Comparison of ENCODE assay signal across 20 mouse cellular contexts in the genomic region with DNA sequence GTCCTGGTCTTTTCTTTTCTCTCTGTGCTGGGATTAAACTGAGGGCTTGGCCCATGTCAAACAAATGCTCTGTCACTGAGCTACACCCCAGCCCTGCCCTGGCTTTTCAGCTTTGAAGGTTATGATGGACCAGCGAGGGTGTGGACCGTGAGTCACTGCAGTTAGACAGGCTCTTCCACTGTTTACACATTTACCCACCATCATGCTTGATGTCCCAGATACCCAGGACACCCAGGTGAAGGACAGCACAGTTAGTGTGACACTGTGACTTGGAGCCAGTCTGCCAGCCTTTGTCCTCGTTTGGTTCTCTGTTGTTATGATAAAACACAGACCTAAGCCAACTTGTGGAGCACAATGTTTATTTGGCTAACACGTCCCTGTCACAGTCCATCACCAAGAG. TPM values are rescaled to one million over a fixed set of nuclear protein-coding genes. Genes with fewer than 3 reads are reported as not detected.
A peak's percentile ranks its signal among the peaks of the same experiment; 100 is the strongest.
DNase-seq lines count a peak whose midpoint lies in the region; ATAC-seq lines count a peak whose summit lies in the region.
"Had no signal": no experiment of that assay in that cellular context is flagged by ENCODE, and none has a peak within 500 bp of the region (broad histone marks: within the 10 kb centered on the region; RNA-seq: fewer than 3 reads in every experiment).

No protein-coding gene starts in this region.

- ATAC-seq in kidney, embryonic 16.5 days (ENCODE audit: low FRiP score, low TSS enrichment): peak; percentile 16; the same call in 1 of the 2 replicates
- ATAC-seq in hindbrain, embryonic 14.5 days (ENCODE audit: low FRiP score): no peak
- ATAC-seq: midbrain, embryonic 15.5 days had no signal

- no peaks in the 10 kb centered on the region for H3K9me3 ChIP-seq in kidney, embryonic 16.5 days (ENCODE audit: low read length)
- H3K9me3 ChIP-seq in hindbrain, embryonic 14.5 days (ENCODE audit: control insufficient read depth, low read length): no peaks in the 10 kb centered on the region
- H3K9me3 ChIP-seq: embryonic facial prominence, embryonic 12.5 days; hindbrain, embryonic 10.5 days; midbrain, embryonic 15.5 days; neural tube, embryonic 12.5 days had no signal

- H3K27ac ChIP-seq in kidney, embryonic 16.5 days (ENCODE audit: low read length): no peak overlapping the region
- no peak overlapping the region for H3K27ac ChIP-seq in hindbrain, embryonic 14.5 days
- H3K27ac ChIP-seq: embryonic facial prominence, embryonic 12.5 days; forebrain, embryonic 10.5 days; hindbrain, embryonic 10.5 days; midbrain, embryonic 15.5 days; neural tube, embryonic 12.5 days had no signal

- H3K9ac ChIP-seq in kidney, embryonic 16.5 days (replicated peaks; ENCODE audit: low read length): no peak overlapping the region
- H3K9ac ChIP-seq in hindbrain, embryonic 14.5 days: no peak overlapping the region
- H3K9ac ChIP-seq: embryonic facial prominence, embryonic 12.5 days; midbrain, embryonic 15.5 days; neural tube, embryonic 12.5 days had no signal

- peaks cover 5% of the 10 kb centered on the region; the same call in 1 of the 2 replicates for H3K4me1 ChIP-seq in kidney, embryonic 16.5 days (ENCODE audit: insufficient read depth, low read length)
- peaks cover 6% of the 10 kb centered on the region; the same call in 1 of the 2 replicates for H3K4me1 ChIP-seq in hindbrain, embryonic 14.5 days (replicated peaks; ENCODE audit: control insufficient read depth, insufficient read depth, low read length)
- H3K4me1 ChIP-seq: midbrain, embryonic 15.5 days; neural tube, embryonic 12.5 days had no signal

- H3K4me2 ChIP-seq in kidney, embryonic 16.5 days (replicated peaks; ENCODE audit: low read depth, low read length): no peak overlapping the region
- no peak overlapping the region for H3K4me2 ChIP-seq in hindbrain, embryonic 14.5 days (replicated peaks)
- H3K4me2 ChIP-seq: embryonic facial prominence, embryonic 12.5 days; midbrain, embryonic 15.5 days; neural tube, embryonic 12.5 days had no signal

- H3K27me3 ChIP-seq in kidney, embryonic 16.5 days (ENCODE audit: insufficient read depth, low read length): no peaks in the 10 kb centered on the region
- no peaks in the 10 kb centered on the region for H3K27me3 ChIP-seq in hindbrain, embryonic 14.5 days (ENCODE audit: control insufficient read depth, insufficient read depth, low read length)
- H3K27me3 ChIP-seq: CH12.LX; embryonic facial prominence, embryonic 12.5 days; midbrain, embryonic 15.5 days; neural tube, embryonic 12.5 days had no signal

- DNase-seq in kidney, adult 9 months: peak; percentile 55
- DNase-seq in kidney, postnatal 10 days: no peak
- DNase-seq in urinary bladder, postnatal 25 days (ENCODE audit: low spot score): peak; percentile 15
- no peak for DNase-seq in urinary bladder, postnatal 4 days (ENCODE audit: low spot score in 2 of 2)
- DNase-seq in hindbrain, embryonic 14.5 days (ENCODE audit: low spot score): no peak
- DNase-seq in cerebellum, adult 11-12 months: no peak
- DNase-seq in layer of hippocampus, postnatal 25 days (ENCODE audit: extremely low spot score in 1 of 2, low spot score in 1 of 2): no peak
- DNase-seq: cerebellum, postnatal 25 days; lung, postnatal 4 days had no signal

- no peaks in the 10 kb centered on the region for H3K36me3 ChIP-seq in kidney, embryonic 16.5 days (ENCODE audit: insufficient read depth, low read length)
- H3K36me3 ChIP-seq in hindbrain, embryonic 14.5 days (replicated peaks; ENCODE audit: control insufficient read depth, insufficient read depth): no peaks in the 10 kb centered on the region
- H3K36me3 ChIP-seq: embryonic facial prominence, embryonic 12.5 days; forebrain, embryonic 10.5 days; hindbrain, embryonic 10.5 days; midbrain, embryonic 15.5 days; neural tube, embryonic 12.5 days had no signal

- WGBS in kidney, embryonic 16.5 days: 43% methylated on average over 4 of the region's 4 CpGs
- WGBS in hindbrain, embryonic 14.5 days: 55% methylated on average over 4 of the region's 4 CpGs

- H3K4me3 ChIP-seq in kidney, embryonic 16.5 days (ENCODE audit: low read length): no peak overlapping the region
- no peak overlapping the region for H3K4me3 ChIP-seq in hindbrain, embryonic 14.5 days (replicated peaks; ENCODE audit: low read length)
- H3K4me3 ChIP-seq: embryonic facial prominence, embryonic 12.5 days; forebrain, embryonic 10.5 days; hindbrain, embryonic 10.5 days; midbrain, embryonic 15.5 days; neural tube, embryonic 12.5 days had no signal

RNA-seq across cellular contexts. Expression of gene Tex35, which starts 34.9 kb away (rescaled TPM):
- 0.20 TPM in 1 of 2 replicates, not detected in the other for polyA plus RNA-seq in kidney, embryonic 16.5 days (2015; fragmentation: Nextera tagmentation; extraction: Ambion mirVana)
- polyA plus RNA-seq in hindbrain, embryonic 14.5 days (2014; fragmentation: Nextera tagmentation; extraction: Ambion mirVana): not detected in 2 replicates
- total RNA-seq in layer of hippocampus, postnatal 25 days (2021): not detected
- total RNA-seq: left cerebral cortex, adult 18-20 months had no signal
- polyA plus RNA-seq: embryonic facial prominence, embryonic 12.5 days; forebrain, embryonic 10.5 days; heart, embryonic 14.5 days; hindbrain, embryonic 10.5 days; limb, embryonic 14.5 days; midbrain, embryonic 15.5 days; neural tube, embryonic 12.5 days; small intestine, adult 2 months had no signal

Comparison
In these comparisons a context has a peak if more than half of its experiments do, and no peak if none do; other contexts are left out.
1. DNase-seq: peak in kidney, adult 9 months (single experiment) and urinary bladder, postnatal 25 days (single experiment); none in kidney, postnatal 10 days (single experiment), urinary bladder, postnatal 4 days (0 of 2), hindbrain, embryonic 14.5 days (single experiment), cerebellum, adult 11-12 months (single experiment) and layer of hippocampus, postnatal 25 days (0 of 2).